Mouse (Mus musculus) testis, postnatal 10 days (tissue): ENCODE data around the gene Gm20388.
A peak's percentile ranks its signal among the peaks of the same experiment; 100 is the strongest.
"Not testable (repeated sequence)": the region's sequence is repeated elsewhere in the genome, so short reads cannot be mapped to it uniquely, and the experiment has no call there.

ENCODE experiments used
- DNase-seq: peaks from one replicate; pipeline ENCODE4 v3.0.0; 2021; ENCODE audit warnings: low spot score

Gene Gm20388

GRCm38 (mm10) chr8:121314036-121314435 lies 1403.4 kb downstream of the Gm20388 start:
- no peak for DNase-seq

GRCm38 (mm10) chr8:121315569-121315968 lies 1404.9 kb downstream of the Gm20388 start:
- no peak for DNase-seq

GRCm38 (mm10) chr8:121316009-121316408 lies 1405.4 kb downstream of the Gm20388 start:
- no peak for DNase-seq

- not testable (repeated sequence) for DNase-seq
Observed at GRCm38 (mm10) chr8:121318756-121319155, 1408.1 kb downstream of the Gm20388 start.

- no peak for DNase-seq
Observed at GRCm38 (mm10) chr8:121319491-121319890, 1408.8 kb downstream of the Gm20388 start.

GRCm38 (mm10) chr8:121326164-121326910 lies 1415.7 kb downstream of the Gm20388 start:
- DNase-seq: no peak

- peak; percentile 64 for DNase-seq
Observed at GRCm38 (mm10) chr8:121332436-121332835, 1421.8 kb downstream of the Gm20388 start.

GRCm38 (mm10) chr8:121334495-121335424 lies 1424.1 kb downstream of the Gm20388 start:
- no peak for DNase-seq

GRCm38 (mm10) chr8:121335684-121336083 lies 1425.0 kb downstream of the Gm20388 start:
- DNase-seq: no peak

GRCm38 (mm10) chr8:121342931-121343330 lies 1432.3 kb downstream of the Gm20388 start:
- DNase-seq: no peak

GRCm38 (mm10) chr8:121344486-121344885 lies 1433.8 kb downstream of the Gm20388 start:
- DNase-seq: no peak

- no peak for DNase-seq
Observed at GRCm38 (mm10) chr8:121346175-121346574, 1435.5 kb downstream of the Gm20388 start.

- DNase-seq: no peak
Observed at GRCm38 (mm10) chr8:121346862-121347261, 1436.2 kb downstream of the Gm20388 start.

GRCm38 (mm10) chr8:121348998-121349397 lies 1438.4 kb downstream of the Gm20388 start:
- no peak for DNase-seq

- DNase-seq: no peak
Observed at GRCm38 (mm10) chr8:121350803-121351202, 1440.2 kb downstream of the Gm20388 start.

GRCm38 (mm10) chr8:121354844-121355243 lies 1444.2 kb downstream of the Gm20388 start:
- DNase-seq: no peak

GRCm38 (mm10) chr8:121357451-121357850 lies 1446.8 kb downstream of the Gm20388 start:
- DNase-seq: no peak

GRCm38 (mm10) chr8:121358609-121359008 lies 1448.0 kb downstream of the Gm20388 start:
- DNase-seq: no peak

- DNase-seq: no peak
Observed at GRCm38 (mm10) chr8:121359131-121359981, 1448.7 kb downstream of the Gm20388 start.

- no peak for DNase-seq
Observed at GRCm38 (mm10) chr8:121360001-121360400, 1449.4 kb downstream of the Gm20388 start.

GRCm38 (mm10) chr8:121361166-121361565 lies 1450.5 kb downstream of the Gm20388 start:
- DNase-seq: no peak

- no peak for DNase-seq
Observed at GRCm38 (mm10) chr8:121364646-121365045, 1454.0 kb downstream of the Gm20388 start.
